Mouse (Mus musculus) layer of hippocampus, adult 18-20 months (tissue): ENCODE data around the gene Dennd6b. TPM values are rescaled to one million over a fixed set of nuclear protein-coding genes. Genes with fewer than 3 reads are reported as not detected.

Experiments used
- DNase-seq, 2 experiments: peaks; one replicate each; pipeline ENCODE4 v3.0.0; 2022; ENCODE audit warnings: low spot score in 2 of 2
- long read RNA-seq: library from polyadenylated mRNA; stranded (forward); transcript quantifications from one replicate; pipeline ENCODE4 v2.0.0, GENCODE M21; 2021
- total RNA-seq, 2 experiments: library from RNA; stranded (reverse); gene quantifications; 2 replicates each; pipeline ENCODE4 v1.2.3; 2021

Dennd6b gene
- 10 to 100 TPM; 34.8 to 39.1 TPM for total RNA-seq
- long read RNA-seq, full-length matches to known transcripts, result 28 of 75 reads
- long read RNA-seq, partial matches to known transcripts, result 4 of 75 reads
- long read RNA-seq, other reads (novel, unspliced or antisense), result 43 of 75 reads

GRCm38 (mm10) chr15:89196313-89196706 is at the start of gene Dennd6b:
Gene Dennd6b (minus strand): TSS chr15:89196496.
- DNase-seq, result peak; percentile 94 to 98

- DNase-seq, result no peak
These were observed 44.7 kb upstream of the Dennd6b start for GRCm38 (mm10) chr15:89241025-89241424.

- DNase-seq, result no peak
These were observed 43.6 kb upstream of the Dennd6b start for GRCm38 (mm10) chr15:89239751-89240392.

GRCm38 (mm10) chr15:89234052-89234451 is 37.8 kb upstream of the Dennd6b start:
- no peak for DNase-seq

- DNase-seq, result peak in 1 of 2 experiments; percentile 53
These were observed 37.3 kb upstream of the Dennd6b start for GRCm38 (mm10) chr15:89233586-89233985.

GRCm38 (mm10) chr15:89215611-89216233 is 19.4 kb upstream of the Dennd6b start:
- DNase-seq, result no peak

- no peak for DNase-seq
These were observed 18.7 kb upstream of the Dennd6b start for GRCm38 (mm10) chr15:89214953-89215352.

GRCm38 (mm10) chr15:89213517-89213916 is 17.2 kb upstream of the Dennd6b start:
- no peak for DNase-seq

- DNase-seq, result no peak
These were observed 16.2 kb upstream of the Dennd6b start for GRCm38 (mm10) chr15:89212495-89212894.

GRCm38 (mm10) chr15:89211716-89212461 is 15.6 kb upstream of the Dennd6b start:
- peak in 1 of 2 experiments; percentile 41 for DNase-seq

- peak; percentile 48 to 80 for DNase-seq
These were observed 14.8 kb upstream of the Dennd6b start, which contains the start of gene Ppp6r2 for GRCm38 (mm10) chr15:89210915-89211715. Gene Ppp6r2 (plus strand): TSS chr15:89211553.

- DNase-seq, result peak; percentile 74 to 89
These were observed 13.8 kb upstream of the Dennd6b start for GRCm38 (mm10) chr15:89209886-89210761.

- DNase-seq, result no peak
These were observed 11.2 kb upstream of the Dennd6b start for GRCm38 (mm10) chr15:89207457-89207856.

GRCm38 (mm10) chr15:89197056-89197455 is 760 bp upstream of the Dennd6b start:
- DNase-seq, result no peak

- DNase-seq, result peak; percentile 86 to 92
These were observed 495 bp downstream of the Dennd6b start for GRCm38 (mm10) chr15:89195690-89196312.

GRCm38 (mm10) chr15:89195261-89195681 is 1.0 kb downstream of the Dennd6b start:
- DNase-seq, result no peak

- DNase-seq, result no peak
These were observed 11.4 kb downstream of the Dennd6b start for GRCm38 (mm10) chr15:89184937-89185227.

- no peak for DNase-seq
These were observed 12.0 kb downstream of the Dennd6b start for GRCm38 (mm10) chr15:89184141-89184936.

- peak in 1 of 2 experiments; percentile 50 for DNase-seq
These were observed 13.5 kb downstream of the Dennd6b start for GRCm38 (mm10) chr15:89182842-89183241.
